9 mouse cellular contexts compared by ENCODE assay signal in genomic region chr19:16872331-16873180, GRCm38 (mm10). TPM values are rescaled to one million over a fixed set of nuclear protein-coding genes. Genes with fewer than 3 reads are reported as not detected.
DNase-seq lines count a peak whose midpoint lies in the region; ATAC-seq lines count a peak whose summit lies in the region.
"Had no signal": no experiment of that assay in that cellular context is flagged by ENCODE, and none has a peak within 500 bp of the region (broad histone marks: within the 10 kb centered on the region; RNA-seq: fewer than 3 reads in every experiment).

No protein-coding gene starts in this region.

- no peak overlapping the region for H3K27ac ChIP-seq in limb, embryonic 13.5 days

- H3K4me2 ChIP-seq in limb, embryonic 13.5 days (replicated peaks): peak overlapping the region; percentile 81

- peaks cover 43% of the 10 kb centered on the region for H3K4me1 ChIP-seq in limb, embryonic 13.5 days

- intact Hi-C loops in heart, postnatal 10 days (cut with DNase I): loop anchor here (5.0 kb wide), 1 partner anchor 70 kb away; no protein-coding TSS in a partner anchor

- no peaks in the 10 kb centered on the region for H3K9me3 ChIP-seq in limb, embryonic 13.5 days

- peak; percentile 26 for DNase-seq in gastrocnemius, postnatal 10 days
- DNase-seq in gastrocnemius, adult 18-20 months (ENCODE audit: low spot score): no peak
- DNase-seq in urinary bladder, postnatal 25 days (ENCODE audit: low spot score): peak; percentile 8
- DNase-seq in urinary bladder, postnatal 14 days (ENCODE audit: low spot score): no peak
- DNase-seq in heart, postnatal 10 days: peak; percentile 29 to 34
- DNase-seq in retina, embryonic 14.5 days (ENCODE audit: low spot score): peak; percentile 55
- no peak for DNase-seq in ovary, postnatal 14 days (ENCODE audit: low spot score)

- peak overlapping the region; percentile 50; the same call in 1 of the 2 replicates for H3K9ac ChIP-seq in limb, embryonic 13.5 days

- H3K4me3 ChIP-seq in limb, embryonic 13.5 days: peak overlapping the region; percentile 49

- H3K36me3 ChIP-seq in limb, embryonic 13.5 days: no peaks in the 10 kb centered on the region

- peak; percentile 25 for ATAC-seq in limb, embryonic 13.5 days (ENCODE audit: low FRiP score, low read depth)

- WGBS in limb, embryonic 13.5 days: under 1% methylated on average over 56 of the region's 88 CpGs

- H3K27me3 ChIP-seq in limb, embryonic 13.5 days: peaks cover 98% of the 10 kb centered on the region

RNA-seq across cellular contexts. Expression of gene Foxb2, which starts 1.0 kb away (rescaled TPM):
- not detected for total RNA-seq in gastrocnemius, postnatal 10 days (2021)
- total RNA-seq in gastrocnemius, adult 18-20 months (2021): not detected
- not detected for total RNA-seq in heart, postnatal 10 days (2021)
- 0.13 TPM in 1 of 2 replicates, not detected in the other for polyA plus RNA-seq in limb, embryonic 13.5 days (2015; fragmentation: Nextera tagmentation; extraction: Ambion mirVana)
- total RNA-seq: gastrocnemius, postnatal 36 days had no signal

Comparison
In these comparisons a context has a peak if more than half of its experiments do, and no peak if none do; other contexts are left out.
1. DNase-seq: peak in gastrocnemius, postnatal 10 days (single experiment), urinary bladder, postnatal 25 days (single experiment), heart, postnatal 10 days (2 of 2) and retina, embryonic 14.5 days (single experiment); none in gastrocnemius, adult 18-20 months (single experiment), urinary bladder, postnatal 14 days (single experiment) and ovary, postnatal 14 days (single experiment).